Mouse (Mus musculus) liver, adult 2 months (tissue): ENCODE data around the gene Nmt1.

ENCODE experiments used
- CTCF ChIP-seq: fragments of 200-500 bp; IDR thresholded peaks from 2 replicates; pipeline ENCODE4 v1.5.1; 2011; ENCODE audit warnings: low read depth, low read length, control low read depth
- POLR2A ChIP-seq: fragments of 200-500 bp; IDR thresholded peaks from 2 replicates; pipeline ENCODE4 v1.6.1; 2011; ENCODE audit warnings: low read length, control low read depth; ENCODE audit not compliant: insufficient read depth; ENCODE audit errors: extremely low read depth

DNA sequence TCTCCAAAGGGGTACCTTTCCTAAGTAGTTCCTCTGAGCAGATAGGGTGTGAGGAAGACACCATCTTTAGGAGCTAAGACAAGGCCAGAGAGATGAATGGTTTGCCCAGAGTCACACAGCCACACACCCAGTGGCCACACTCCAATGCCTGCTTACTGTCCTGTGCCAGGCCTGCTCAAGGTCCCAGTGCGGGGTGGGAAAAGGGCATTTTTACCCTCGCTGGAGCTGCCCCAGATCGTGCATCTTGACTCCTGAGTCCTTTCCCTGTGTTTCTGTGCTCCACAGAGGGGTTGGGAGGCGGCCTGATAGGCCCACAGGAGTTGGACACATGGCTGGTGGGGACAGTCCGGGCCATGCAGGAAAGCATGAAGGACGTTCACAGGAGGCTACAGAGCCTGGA, 77.8 kb downstream of the Nmt1 start:
- TF ChIP-seq CTCF (no peak), POLR2A (no peak)
